Mouse (Mus musculus): ENCODE results near the gene Mybphl. TPM values are rescaled to one million over a fixed set of nuclear protein-coding genes. Genes with fewer than 3 reads are reported as not detected.

Gene Mybphl
- not detected for polyA plus RNA-seq (2012; fragmentation: generic; extraction: Trizol)

DNA sequence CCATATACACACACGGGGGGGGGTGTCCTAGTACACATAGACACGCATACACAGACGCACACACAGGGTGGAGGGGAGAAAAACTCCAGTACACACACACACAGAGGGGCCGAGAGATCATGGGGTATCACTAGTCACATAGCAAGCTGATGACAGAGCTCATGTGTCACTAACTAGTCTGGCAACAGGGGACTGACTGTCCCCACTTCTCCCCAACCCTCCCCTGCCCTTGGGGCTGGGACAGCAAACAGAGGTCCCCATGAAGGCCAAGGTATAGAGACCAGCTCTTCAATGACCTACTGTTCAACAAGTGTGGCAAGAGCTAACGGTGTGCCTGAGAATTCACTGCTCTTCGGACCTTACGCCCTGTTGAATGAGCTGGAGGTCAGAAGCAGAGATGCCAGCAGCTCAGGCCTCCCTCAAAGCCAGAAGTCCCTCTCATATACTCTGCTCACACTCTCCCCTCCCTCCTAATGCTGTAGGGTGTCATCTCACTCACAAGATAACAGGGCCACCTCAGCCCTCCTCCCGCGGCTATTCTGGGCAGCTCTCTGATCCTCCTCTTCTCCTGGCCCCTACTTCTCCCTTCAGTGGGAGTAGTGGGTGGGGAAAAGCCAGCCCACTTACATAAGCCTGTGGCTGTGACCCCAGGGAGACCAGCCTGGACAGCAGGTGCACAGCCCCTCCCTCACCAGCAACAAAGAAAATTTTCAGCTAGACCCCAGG is at the start of gene Mybphl:
Mybphl (plus strand) TSS at position 642 of the 726 bp plus-strand sequence.
- Histone ChIP-seq H3K27me3 (ENCODE audit: control insufficient read depth, insufficient read depth, insufficient read length) (peaks cover 58% of the 10 kb centered on the region), H3K36me3 (ENCODE audit: control insufficient read depth, insufficient read depth) (no peaks in the 10 kb centered on the region), H3ac (ENCODE audit: control insufficient read depth, insufficient read length) (no peak within 1 kb of the TSS), H3K4me3 (no peak within 1 kb of the TSS), H3K4me2 (ENCODE audit: low read depth) (no peak within 1 kb of the TSS), H3K79me2 (ENCODE audit: control insufficient read depth, insufficient read depth) (no peaks in the 10 kb centered on the region)
- TF ChIP-seq POLR2A (IDR thresholded peaks at IDR 0.05; ENCODE audit: insufficient read length, low read depth) (no peak), REST (IDR thresholded peaks at IDR 0.05; ENCODE audit: insufficient read depth, insufficient read length) (no peak), POLR2AphosphoS2 (IDR thresholded peaks at IDR 0.05; ENCODE audit: insufficient read length, low read depth) (no peak), SRF (IDR thresholded peaks at IDR 0.05; ENCODE audit: control insufficient read depth, insufficient read length, low read depth) (no peak), E2F4 (IDR thresholded peaks at IDR 0.05; ENCODE audit: insufficient read depth) (no peak), TCF3 (IDR thresholded peaks at IDR 0.05; ENCODE audit: insufficient read length, low read depth) (no peak), MYOG (IDR thresholded peaks at IDR 0.05; ENCODE audit: control insufficient read depth in 1 of 3, insufficient read depth in 1 of 3, insufficient read length in 2 of 3, low read depth in 2 of 3) (no peak), CEBPB (IDR thresholded peaks at IDR 0.05; ENCODE audit: insufficient read depth, poor library complexity, severe bottlenecking) (no peak), MYOD1 (IDR thresholded peaks at IDR 0.05; ENCODE audit: control insufficient read depth in 1 of 3, insufficient read length in 2 of 3, low read depth in 2 of 3) (no peak), TCF12 (IDR thresholded peaks at IDR 0.05; ENCODE audit: insufficient read depth, poor library complexity, severe bottlenecking) (no peak), MAX (IDR thresholded peaks at IDR 0.05; ENCODE audit: low read depth) (no peak), USF1 (IDR thresholded peaks at IDR 0.05; ENCODE audit: low read depth) (no peak)

GRCm38 (mm10) chr3:108318517-108318916 is 46.2 kb upstream of the Mybphl start:
- no peak overlapping the region for H3K4me3 ChIP-seq
- H3K36me3 ChIP-seq (ENCODE audit: control insufficient read depth, insufficient read depth) = no peaks in the 10 kb centered on the region
- no peaks in the 10 kb centered on the region for H3K27me3 ChIP-seq (ENCODE audit: control insufficient read depth, insufficient read depth, insufficient read length)
- H3K4me2 ChIP-seq (ENCODE audit: low read depth) = no peak overlapping the region
- TF ChIP-seq REST (IDR thresholded peaks at IDR 0.05; ENCODE audit: insufficient read depth, insufficient read length) = no peak
- no peak for TF ChIP-seq MAX (IDR thresholded peaks at IDR 0.05; ENCODE audit: low read depth)
- no peak for TF ChIP-seq USF1 (IDR thresholded peaks at IDR 0.05; ENCODE audit: low read depth)
- TF ChIP-seq MYOD1 (IDR thresholded peaks at IDR 0.05; ENCODE audit: control insufficient read depth in 1 of 3, insufficient read length in 2 of 3, low read depth in 2 of 3) = no peak
- H3K79me2 ChIP-seq (ENCODE audit: control insufficient read depth, insufficient read depth) = no peaks in the 10 kb centered on the region
- no peak overlapping the region for H3ac ChIP-seq (ENCODE audit: control insufficient read depth, insufficient read length)

DNA sequence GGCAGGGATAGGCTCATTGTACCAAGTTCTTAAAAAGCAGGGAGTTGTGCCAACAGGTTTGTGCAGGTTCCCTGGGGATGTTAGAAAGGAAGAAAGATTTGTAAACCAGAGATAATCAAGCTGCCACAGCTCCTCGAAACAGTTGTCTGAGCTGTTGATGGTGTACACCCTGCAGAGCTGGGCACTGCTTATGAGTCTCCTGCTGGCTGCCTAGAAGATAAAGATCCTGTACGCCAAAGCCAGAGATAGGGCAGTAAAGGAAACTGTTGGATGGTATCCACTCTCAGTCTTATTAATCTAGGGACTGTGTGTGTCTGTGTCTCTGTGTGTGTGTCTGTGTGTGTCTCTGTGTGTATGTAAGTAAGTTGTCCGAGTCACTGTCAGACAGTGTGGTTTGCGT is 43.0 kb upstream of the Mybphl start:
- no peak for TF ChIP-seq E2F4 (IDR thresholded peaks at IDR 0.05; ENCODE audit: insufficient read depth)
- no peak for TF ChIP-seq CEBPB (IDR thresholded peaks at IDR 0.05; ENCODE audit: insufficient read depth, poor library complexity, severe bottlenecking)
- TF ChIP-seq TCF3 (IDR thresholded peaks at IDR 0.05; ENCODE audit: insufficient read length, low read depth) = no peak
- TF ChIP-seq POLR2AphosphoS2 (IDR thresholded peaks at IDR 0.05; ENCODE audit: insufficient read length, low read depth) = no peak
- no peak for TF ChIP-seq SRF (IDR thresholded peaks at IDR 0.05; ENCODE audit: control insufficient read depth, insufficient read length, low read depth)
- TF ChIP-seq USF1 (IDR thresholded peaks at IDR 0.05; ENCODE audit: low read depth) = no peak
- no peak for TF ChIP-seq MYOD1 (IDR thresholded peaks at IDR 0.05; ENCODE audit: control insufficient read depth in 1 of 3, insufficient read length in 2 of 3, low read depth in 2 of 3)
- TF ChIP-seq TCF12 (IDR thresholded peaks at IDR 0.05; ENCODE audit: insufficient read depth, poor library complexity, severe bottlenecking) = no peak
- no peak for TF ChIP-seq MYOG (IDR thresholded peaks at IDR 0.05; ENCODE audit: control insufficient read depth in 1 of 3, insufficient read depth in 1 of 3, insufficient read length in 2 of 3, low read depth in 2 of 3)
- TF ChIP-seq MAX (IDR thresholded peaks at IDR 0.05; ENCODE audit: low read depth) = no peak
- TF ChIP-seq REST (IDR thresholded peaks at IDR 0.05; ENCODE audit: insufficient read depth, insufficient read length) = no peak
- no peak for TF ChIP-seq POLR2A (IDR thresholded peaks at IDR 0.05; ENCODE audit: insufficient read length, low read depth)
- Histone ChIP-seq H3ac (ENCODE audit: control insufficient read depth, insufficient read length) (no peak overlapping the region), H3K4me3 (no peak overlapping the region), H3K79me2 (ENCODE audit: control insufficient read depth, insufficient read depth) (no peaks in the 10 kb centered on the region), H3K4me2 (ENCODE audit: low read depth) (no peak overlapping the region), H3K36me3 (ENCODE audit: control insufficient read depth, insufficient read depth) (no peaks in the 10 kb centered on the region), H3K27me3 (ENCODE audit: control insufficient read depth, insufficient read depth, insufficient read length) (no peaks in the 10 kb centered on the region)

DNA sequence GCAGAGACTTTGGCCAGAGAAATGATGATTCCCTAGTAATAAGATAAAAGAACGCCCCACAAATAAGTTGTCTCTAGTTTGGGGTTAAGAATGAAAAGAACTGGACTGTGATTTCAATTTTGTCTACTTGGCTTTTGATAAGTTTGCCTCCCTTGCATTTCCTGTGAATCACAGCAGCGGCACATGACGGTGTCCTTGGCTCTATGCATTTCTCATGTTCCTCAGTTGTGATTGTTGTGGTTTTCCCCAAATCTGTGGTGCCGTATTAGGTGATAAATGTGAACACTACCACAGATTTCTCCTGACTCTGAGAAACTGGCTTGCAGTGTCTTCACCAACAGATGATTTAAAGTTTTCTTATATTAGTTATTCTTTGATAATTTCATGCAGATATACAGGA is 42.6 kb upstream of the Mybphl start:
- Histone ChIP-seq H3K27me3 (ENCODE audit: control insufficient read depth, insufficient read depth, insufficient read length) (no peaks in the 10 kb centered on the region), H3ac (ENCODE audit: control insufficient read depth, insufficient read length) (no peak overlapping the region), H3K4me3 (no peak overlapping the region), H3K79me2 (ENCODE audit: control insufficient read depth, insufficient read depth) (no peaks in the 10 kb centered on the region), H3K4me2 (ENCODE audit: low read depth) (no peak overlapping the region), H3K36me3 (ENCODE audit: control insufficient read depth, insufficient read depth) (no peaks in the 10 kb centered on the region)
- no peak for TF ChIP-seq MYOD1 (IDR thresholded peaks at IDR 0.05; ENCODE audit: control insufficient read depth in 1 of 3, insufficient read length in 2 of 3, low read depth in 2 of 3)
- no peak for TF ChIP-seq POLR2AphosphoS2 (IDR thresholded peaks at IDR 0.05; ENCODE audit: insufficient read length, low read depth)
- TF ChIP-seq CEBPB (IDR thresholded peaks at IDR 0.05; ENCODE audit: insufficient read depth, poor library complexity, severe bottlenecking) = no peak
- no peak for TF ChIP-seq SRF (IDR thresholded peaks at IDR 0.05; ENCODE audit: control insufficient read depth, insufficient read length, low read depth)
- TF ChIP-seq REST (IDR thresholded peaks at IDR 0.05; ENCODE audit: insufficient read depth, insufficient read length) = no peak
- no peak for TF ChIP-seq MYOG (IDR thresholded peaks at IDR 0.05; ENCODE audit: control insufficient read depth in 1 of 3, insufficient read depth in 1 of 3, insufficient read length in 2 of 3, low read depth in 2 of 3)
- no peak for TF ChIP-seq TCF3 (IDR thresholded peaks at IDR 0.05; ENCODE audit: insufficient read length, low read depth)
- no peak for TF ChIP-seq E2F4 (IDR thresholded peaks at IDR 0.05; ENCODE audit: insufficient read depth)
- no peak for TF ChIP-seq POLR2A (IDR thresholded peaks at IDR 0.05; ENCODE audit: insufficient read length, low read depth)
- no peak for TF ChIP-seq TCF12 (IDR thresholded peaks at IDR 0.05; ENCODE audit: insufficient read depth, poor library complexity, severe bottlenecking)
- TF ChIP-seq MAX (IDR thresholded peaks at IDR 0.05; ENCODE audit: low read depth) = no peak
- no peak for TF ChIP-seq USF1 (IDR thresholded peaks at IDR 0.05; ENCODE audit: low read depth)

Measured in myocyte (in vitro differentiated cells).